Mouse (Mus musculus) kidney, postnatal 0 days (tissue): ENCODE results near the gene Ly6g5b. TPM values are rescaled to one million over a fixed set of nuclear protein-coding genes. Genes with fewer than 3 reads are reported as not detected.

ENCODE experiments used
- ATAC-seq: fragments of 200-750 bp; cut with Nextera tagmentation; replicated peaks from 2 replicates; pipeline ENCODE4 v1.8.0; 2017; ENCODE audit warnings: low read depth, moderate number of reproducible peaks, moderate TSS enrichment, moderate library complexity; ENCODE audit not compliant: low FRiP score
- DNase-seq: peaks from one replicate; pipeline ENCODE4 v3.0.0-alpha.2; 2016; ENCODE audit warnings: low spot score
- H3K27ac ChIP-seq: fragments of 300-500 bp; sonication (generic); 2 replicates; pipeline ENCODE4 v1.5.1; 2014; ENCODE audit warnings: mild to moderate bottlenecking
- H3K27me3 ChIP-seq: fragments of 300-500 bp; sonication (generic); 2 replicates; pipeline ENCODE4 v1.6.1; 2014; ENCODE audit warnings: low read length, mixed read lengths; ENCODE audit not compliant: insufficient read depth
- H3K36me3 ChIP-seq: fragments of 300-500 bp; sonication (generic); 2 replicates; pipeline ENCODE4 v1.6.1; 2014; ENCODE audit warnings: low read length, mixed read lengths; ENCODE audit not compliant: insufficient read depth
- H3K4me1 ChIP-seq: fragments of 300-500 bp; sonication (generic); replicated peaks from 2 replicates; pipeline ENCODE4 v1.6.1; 2014; ENCODE audit warnings: antibody characterized with exemption, low read length, mixed read lengths; ENCODE audit not compliant: insufficient read depth
- H3K4me2 ChIP-seq: fragments of 300-500 bp; sonication (generic); 2 replicates; pipeline ENCODE4 v1.6.1; 2014; ENCODE audit warnings: mild to moderate bottlenecking, low read length, moderate library complexity, mixed read lengths
- H3K4me3 ChIP-seq: fragments of 300-500 bp; sonication (generic); replicated peaks from 2 replicates; pipeline ENCODE4 v1.5.1; 2014; ENCODE audit warnings: low read depth, low read length
- H3K9ac ChIP-seq: fragments of 300-500 bp; sonication (generic); 2 replicates; pipeline ENCODE4 v1.6.1; 2014; ENCODE audit warnings: low read depth, low read length
- H3K9me3 ChIP-seq: fragments of 300-500 bp; sonication (generic); replicated peaks from 2 replicates; pipeline ENCODE4 v1.6.1; 2016; ENCODE audit warnings: low read length, inconsistent platforms, mixed read lengths
- CTCF ChIP-seq: IDR thresholded peaks from 2 replicates; pipeline ENCODE4 v1.5.1; 2016; ENCODE audit warnings: antibody characterized with exemption, low read depth, mild to moderate bottlenecking, moderate library complexity
- WGBS: fragments of 180-500 bp; shearing (Covaris S2); extraction: QIAGEN DNeasy Blood & Tissue Kit; methylation state at CpG from one replicate; pipeline ENCODE4 v1.1.7; 2014; 5-methylcytosine and 5-hydroxymethylcytosine counted together
- polyA plus RNA-seq: library from polyadenylated mRNA; unstranded; fragments of >200 nt; fragmentation: Nextera tagmentation; extraction: Ambion mirVana; gene quantifications from 2 replicates; pipeline ENCODE4 v1.2.1, GENCODE M21; 2015

The Ly6g5b gene
- polyA plus RNA-seq, 1 experiment from 2014 or later, result 1.1 TPM

GRCm38 (mm10) chr17:35132174-35132560 lies 16.9 kb upstream of the Ly6g5b start:
- TF ChIP-seq CTCF, result no peak
- no peak overlapping the region for H3K27ac ChIP-seq
- ATAC-seq (no peak), DNase-seq (peak; percentile 51)
- H3K9ac ChIP-seq, result no peak overlapping the region
- WGBS, result 43% methylated on average over 3 of the region's 3 CpGs
- H3K27me3 ChIP-seq, result no peaks in the 10 kb centered on the region
- H3K36me3 ChIP-seq, result peaks cover 11% of the 10 kb centered on the region; the same call in 1 of the 2 replicates
- H3K9me3 ChIP-seq, result no peaks in the 10 kb centered on the region
- H3K4me1 ChIP-seq, result peaks cover 16% of the 10 kb centered on the region
- H3K4me3 ChIP-seq, result no peak overlapping the region
- H3K4me2 ChIP-seq, result no peak overlapping the region

GRCm38 (mm10) chr17:35131500-35132173 lies 16.4 kb upstream of the Ly6g5b start, which contains the start of gene Apom:
TSS of gene Apom (minus strand) at chr17:35132050.
- Histone ChIP-seq H3K4me3 (no peak within 1 kb of the TSS), H3K9me3 (no peaks in the 10 kb centered on the region), H3K27ac (peak within 1 kb of the TSS; percentile 31), H3K4me1 (peaks cover 17% of the 10 kb centered on the region), H3K9ac (no peak within 1 kb of the TSS), H3K36me3 (peaks cover 11% of the 10 kb centered on the region; the same call in 1 of the 2 replicates), H3K27me3 (no peaks in the 10 kb centered on the region), H3K4me2 (no peak within 1 kb of the TSS)
- 54% methylated on average over 15 of the region's 15 CpGs for WGBS
- DNase-seq (peak; percentile 65), ATAC-seq (no peak)
- TF ChIP-seq CTCF, result no peak

- Histone ChIP-seq H3K9me3 (no peaks in the 10 kb centered on the region), H3K27me3 (no peaks in the 10 kb centered on the region), H3K4me1 (peaks cover 15% of the 10 kb centered on the region), H3K4me2 (no peak overlapping the region), H3K9ac (no peak overlapping the region), H3K27ac (peak overlapping the region; percentile 31), H3K36me3 (peaks cover 11% of the 10 kb centered on the region; the same call in 1 of the 2 replicates), H3K4me3 (no peak overlapping the region)
- TF ChIP-seq CTCF, result no peak
- no peak for DNase-seq
- no peak for ATAC-seq
- WGBS, result 92% methylated on average over 8 of the region's 8 CpGs
These were observed 15.8 kb upstream of the Ly6g5b start for GRCm38 (mm10) chr17:35131038-35131437.

GRCm38 (mm10) chr17:35128996-35129395 lies 13.8 kb upstream of the Ly6g5b start:
- 50% methylated on average over 11 of the region's 11 CpGs for WGBS
- Histone ChIP-seq H3K36me3 (peaks cover 11% of the 10 kb centered on the region; the same call in 1 of the 2 replicates), H3K9me3 (no peaks in the 10 kb centered on the region), H3K27ac (no peak overlapping the region), H3K4me2 (no peak overlapping the region), H3K4me3 (no peak overlapping the region), H3K9ac (no peak overlapping the region), H3K27me3 (no peaks in the 10 kb centered on the region), H3K4me1 (peaks cover 20% of the 10 kb centered on the region)
- ATAC-seq (no peak), DNase-seq (no peak)
- TF ChIP-seq CTCF, result no peak

- DNase-seq (no peak), ATAC-seq (no peak)
- no peak for TF ChIP-seq CTCF
- Histone ChIP-seq H3K9ac (peak overlapping the region; percentile 69), H3K36me3 (peaks cover 11% of the 10 kb centered on the region; the same call in 1 of the 2 replicates), H3K4me2 (peak overlapping the region; percentile 62), H3K4me1 (peaks cover 20% of the 10 kb centered on the region), H3K9me3 (no peaks in the 10 kb centered on the region), H3K27me3 (no peaks in the 10 kb centered on the region), H3K27ac (peak overlapping the region; percentile 89), H3K4me3 (peak overlapping the region; percentile 53)
- 58% methylated on average over 13 of the region's 13 CpGs for WGBS
These were observed 11.8 kb upstream of the Ly6g5b start for GRCm38 (mm10) chr17:35127017-35127416.

GRCm38 (mm10) chr17:35126206-35126611 lies 11.0 kb upstream of the Ly6g5b start, which contains the start of gene D17H6S53E:
TSS of gene D17H6S53E (plus strand) at chr17:35126373.
- DNase-seq, result peak; percentile 83
- under 1% methylated on average over 36 of the region's 36 CpGs for WGBS

More at GRCm38 (mm10) chr17:35126206-35126611, 11.0 kb upstream of the Ly6g5b start, which contains the start of gene D17H6S53E:
- Histone ChIP-seq H3K27me3 (no peaks in the 10 kb centered on the region), H3K9me3 (no peaks in the 10 kb centered on the region), H3K27ac (peak within 1 kb of the TSS; percentile 89), H3K4me1 (peaks cover 20% of the 10 kb centered on the region), H3K4me2 (peak within 1 kb of the TSS; percentile 62), H3K4me3 (peak within 1 kb of the TSS; percentile 53), H3K9ac (peak within 1 kb of the TSS; percentile 69), H3K36me3 (peaks cover 11% of the 10 kb centered on the region; the same call in 1 of the 2 replicates)
- peak; percentile 27 for ATAC-seq
- peak; percentile 5; the same call in 1 of the 2 replicates for TF ChIP-seq CTCF
